Mouse (Mus musculus): ENCODE data around the gene Dlx6.

Gene Dlx6

GRCm38 (mm10) chr6:6863160-6863870, at the start of gene Dlx6:
Gene Dlx6 (plus strand): TSS chr6:6863334.
- DNase-seq = no peak

DNA sequence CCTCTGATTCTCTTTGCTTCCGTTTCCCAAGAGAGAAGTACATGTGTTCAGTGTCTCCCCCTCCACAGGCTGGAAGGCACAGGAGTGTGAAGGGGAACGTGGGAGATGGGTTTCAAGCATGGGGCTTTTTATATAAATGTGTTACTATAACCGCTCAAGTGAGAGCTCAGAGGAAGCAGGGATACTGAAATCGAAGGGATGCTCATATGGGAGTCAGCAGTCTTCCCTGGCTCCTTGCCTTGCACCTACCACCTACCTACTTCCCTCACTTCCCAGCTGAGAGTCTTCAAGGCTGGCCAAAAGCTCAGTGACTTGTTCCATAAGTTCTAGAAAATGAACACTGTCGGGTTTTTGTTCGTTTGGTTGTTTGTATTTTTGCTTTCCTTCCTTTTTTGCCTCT, 46.3 kb upstream of the Dlx6 start:
- DNase-seq = no peak

DNA sequence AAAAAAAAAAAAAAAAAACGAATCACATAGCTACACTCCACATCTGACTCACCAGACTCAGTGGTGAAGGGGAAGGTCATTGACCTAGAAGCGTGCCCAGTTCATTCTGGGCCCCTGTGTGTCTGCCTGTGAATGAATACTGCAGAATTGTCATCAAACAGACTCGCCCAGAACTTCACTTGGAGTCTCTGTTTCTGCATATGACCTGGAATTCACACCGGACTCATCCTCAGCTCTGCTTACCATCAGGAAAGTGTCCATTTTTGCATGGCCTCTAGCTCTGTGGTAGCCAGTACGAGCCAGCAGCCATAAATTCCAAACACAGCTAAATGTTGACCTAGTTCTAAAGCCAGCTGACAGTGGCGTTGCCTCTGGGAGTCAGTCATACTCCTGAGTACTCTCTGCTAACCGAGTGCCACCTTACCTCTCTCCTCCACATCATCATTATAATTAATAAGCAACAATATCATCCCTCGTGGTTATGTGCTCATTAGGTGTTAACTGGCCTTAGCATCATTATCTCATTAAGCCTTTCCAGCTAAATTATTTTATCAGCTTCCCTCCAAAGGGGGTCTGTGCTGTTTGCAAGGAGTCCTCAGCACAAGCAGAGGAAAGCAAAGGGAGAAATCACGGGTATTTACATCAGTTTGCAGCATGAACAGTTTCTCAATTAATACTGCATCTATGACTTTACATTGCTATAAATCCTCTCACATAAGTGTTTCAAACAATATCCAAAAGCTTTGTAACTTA, 44.9 kb upstream of the Dlx6 start:
- no peak for DNase-seq

DNA sequence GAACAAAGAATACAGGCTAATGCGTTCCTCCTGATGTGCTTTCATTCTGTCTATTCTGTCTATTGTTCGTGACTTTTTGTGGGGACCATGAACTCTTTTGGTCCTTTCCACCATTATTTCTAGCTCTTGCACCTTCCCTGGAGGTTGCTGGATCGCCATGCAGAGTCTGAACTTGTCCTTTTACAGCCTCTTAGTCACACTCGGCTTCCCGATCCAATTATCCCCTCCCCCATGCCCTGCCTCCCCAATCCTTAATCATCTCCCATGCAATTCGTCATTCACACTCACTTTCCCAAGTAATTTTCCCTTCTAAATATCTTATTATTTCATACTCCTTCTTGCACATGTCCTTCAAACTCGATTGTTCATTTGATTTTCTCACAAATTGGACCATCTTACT, 44.0 kb upstream of the Dlx6 start:
- DNase-seq = no peak

- no peak for DNase-seq
Observed at GRCm38 (mm10) chr6:6825313-6825712, 37.8 kb upstream of the Dlx6 start.

- no peak for DNase-seq
Observed at GRCm38 (mm10) chr6:6826861-6827260, 36.3 kb upstream of the Dlx6 start.

DNA sequence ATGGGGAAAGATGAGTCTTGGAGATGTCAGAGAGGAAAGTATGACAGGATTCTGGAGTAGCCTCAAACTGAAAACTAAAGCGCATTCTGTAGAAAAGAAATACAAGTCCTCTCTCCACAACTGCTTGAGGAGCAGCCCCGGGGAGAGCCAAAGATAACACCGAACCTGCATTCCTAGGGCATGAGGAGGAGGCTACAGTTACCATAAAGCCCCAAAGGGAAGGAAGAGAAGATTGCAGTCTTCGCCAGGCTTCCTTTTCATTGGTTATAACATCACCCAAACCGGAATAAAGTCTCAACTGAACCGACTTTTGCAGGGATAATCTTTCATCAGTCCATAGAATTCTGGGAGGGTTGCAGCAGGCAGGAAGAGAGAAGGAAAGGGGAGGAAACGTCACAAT, 32.7 kb upstream of the Dlx6 start:
- no peak for DNase-seq

DNA sequence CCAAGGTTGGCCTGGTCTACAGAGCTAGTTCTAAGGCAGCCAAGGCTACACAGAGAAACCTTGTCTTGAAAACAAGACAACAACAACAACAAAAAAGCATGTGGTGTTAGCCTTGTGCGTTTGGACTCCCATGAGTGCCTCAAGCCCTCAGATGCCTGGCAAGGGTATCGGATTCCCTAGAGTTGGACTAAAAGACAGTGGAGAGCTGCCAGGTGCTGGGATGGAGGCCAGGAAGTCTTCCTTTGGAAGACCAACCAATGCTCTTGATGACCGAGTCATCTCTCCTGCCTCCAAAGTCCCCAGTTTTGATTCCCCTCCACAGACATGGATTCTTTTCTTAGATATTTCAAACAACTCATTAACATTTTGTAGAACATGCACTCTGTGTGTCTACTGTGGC, 29.8 kb upstream of the Dlx6 start:
- DNase-seq = peak in 1 of 2 experiments; percentile 41

GRCm38 (mm10) chr6:6848541-6848940, 14.6 kb upstream of the Dlx6 start:
- no peak for DNase-seq

DNA sequence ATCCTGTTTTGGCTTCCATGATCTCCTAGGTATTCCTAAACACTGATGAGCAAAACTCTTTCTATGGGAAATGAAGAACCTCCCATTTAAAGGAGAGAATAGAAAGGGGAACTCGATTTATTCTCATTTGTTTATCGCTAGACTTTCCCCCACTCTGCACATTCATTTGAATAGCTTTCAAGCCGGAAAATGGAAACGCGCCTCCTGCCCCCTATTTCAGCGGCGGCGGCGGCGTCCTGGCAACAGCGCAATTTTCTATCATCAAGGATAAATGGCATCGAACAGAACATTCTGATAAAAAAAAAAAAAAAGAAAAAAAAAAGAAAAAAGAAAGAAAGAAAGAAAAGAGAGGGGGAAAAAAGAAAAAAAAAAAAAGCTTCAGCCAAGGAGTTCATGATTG, 13.4 kb upstream of the Dlx6 start:
- no peak for DNase-seq

GRCm38 (mm10) chr6:6850324-6851060, 12.6 kb upstream of the Dlx6 start:
- no peak for DNase-seq

GRCm38 (mm10) chr6:6851166-6851565, 12.0 kb upstream of the Dlx6 start:
- DNase-seq = no peak

DNA sequence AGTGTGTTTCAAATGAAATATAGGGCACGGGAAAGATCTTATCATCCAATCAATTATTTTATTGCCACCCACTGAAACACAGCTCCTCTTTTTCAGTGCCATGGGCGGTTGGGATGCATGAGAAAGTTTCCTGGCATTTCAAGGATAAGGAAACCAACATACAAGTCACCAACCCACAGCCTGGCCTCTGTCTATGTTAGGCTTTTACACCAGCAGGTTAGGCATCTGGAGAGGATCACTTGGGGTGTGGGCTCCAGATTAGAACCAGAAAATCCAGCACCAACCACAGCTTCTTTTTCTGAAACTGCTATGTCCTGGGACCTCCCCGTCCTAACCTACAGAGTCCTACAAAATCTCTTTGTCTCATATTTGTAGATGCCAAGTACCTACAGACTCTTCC, 10.2 kb upstream of the Dlx6 start:
- no peak for DNase-seq

- DNase-seq = no peak
Observed at GRCm38 (mm10) chr6:6854176-6854575, 9.0 kb upstream of the Dlx6 start.

GRCm38 (mm10) chr6:6854902-6855745, 8.0 kb upstream of the Dlx6 start:
- no peak for DNase-seq

GRCm38 (mm10) chr6:6855746-6856185, 7.4 kb upstream of the Dlx6 start:
- DNase-seq = no peak

GRCm38 (mm10) chr6:6856316-6856715, 6.8 kb upstream of the Dlx6 start:
- no peak for DNase-seq

DNA sequence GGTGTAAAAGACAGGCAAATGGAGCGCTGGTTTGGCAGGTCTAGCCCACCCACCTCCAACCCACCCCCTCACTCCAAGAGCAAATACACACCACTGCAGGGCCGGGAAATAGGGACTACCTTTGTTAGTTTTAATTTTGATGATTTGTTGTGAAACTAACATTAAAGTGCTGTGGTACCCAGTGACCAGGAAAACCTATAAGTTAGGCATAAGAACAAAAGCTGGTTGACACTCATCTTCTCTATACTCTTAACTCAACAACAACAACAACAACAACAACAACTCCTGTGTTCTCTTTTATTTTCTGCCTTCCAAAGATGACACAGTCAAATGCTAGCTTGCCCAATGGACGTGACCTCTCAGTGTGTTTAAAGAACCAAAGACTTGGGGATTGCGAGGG, 6.3 kb upstream of the Dlx6 start:
- no peak for DNase-seq

DNA sequence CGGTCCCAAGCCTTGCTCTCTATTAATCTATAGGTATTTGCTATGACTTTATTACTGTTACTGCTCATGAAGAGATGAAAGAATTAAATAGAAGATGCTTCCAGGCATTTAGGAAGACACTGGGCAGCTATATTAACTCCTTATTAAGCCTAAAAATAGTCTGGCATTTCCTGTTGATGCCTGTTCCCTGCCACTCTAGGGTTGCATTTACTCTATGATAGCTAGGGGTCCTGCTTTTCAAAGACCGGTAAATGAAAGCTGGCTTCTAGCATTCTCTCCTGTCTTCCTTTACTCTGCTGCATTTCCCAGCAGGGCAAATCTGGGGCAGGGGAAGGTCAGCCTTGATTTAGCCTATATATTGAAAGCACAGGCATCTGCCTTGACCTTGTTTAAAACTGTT, 5.4 kb upstream of the Dlx6 start:
- DNase-seq = no peak

DNA sequence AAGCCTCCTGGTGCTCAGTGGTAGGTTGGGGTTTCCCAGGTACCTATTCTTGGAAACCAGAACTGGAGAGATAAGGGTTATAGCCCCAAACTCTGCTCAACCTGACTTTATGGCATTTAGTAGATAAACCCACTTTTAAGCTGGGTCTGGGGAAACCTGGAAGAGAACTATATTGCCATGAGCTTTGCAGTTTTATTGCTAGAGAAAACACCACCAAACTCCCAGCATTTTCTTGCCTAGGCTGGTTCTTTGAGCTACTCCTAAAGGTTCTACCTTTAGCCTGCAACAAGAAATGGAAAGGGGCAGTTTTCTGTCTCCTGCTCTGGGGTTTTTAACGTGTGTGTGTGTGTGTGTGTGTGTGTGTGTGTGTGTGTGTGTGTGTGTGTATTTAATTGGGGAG, 4.6 kb upstream of the Dlx6 start:
- DNase-seq = no peak

- DNase-seq = no peak
Observed at GRCm38 (mm10) chr6:6859111-6859949, 3.8 kb upstream of the Dlx6 start.

- no peak for DNase-seq
Observed at GRCm38 (mm10) chr6:6859950-6860410, 3.2 kb upstream of the Dlx6 start.

All from cerebellum, postnatal 14 days (tissue).